Mouse (Mus musculus) liver, embryonic 14.5 days (tissue): ENCODE measurements around the gene Bud13. TPM values are rescaled to one million over a fixed set of nuclear protein-coding genes. Genes with fewer than 3 reads are reported as not detected.

Experiments
- ATAC-seq: fragments of 200-750 bp; cut with Nextera tagmentation; 2 replicates; pipeline ENCODE4 v1.8.0; 2017; ENCODE audit warnings: moderate number of reproducible peaks, mild to moderate bottlenecking, moderate library complexity; ENCODE audit not compliant: insufficient read depth
- DNase-seq, 3 experiments: peaks; one replicate each; pipeline ENCODE4 v3.0.0-alpha.2; 2012 to 2013; ENCODE audit warnings: low read depth in 3 of 3, low spot score in 3 of 3
- H3K27ac ChIP-seq: fragments of 300-500 bp; sonication (generic); 2 replicates; pipeline ENCODE4 v1.5.1; 2014; ENCODE audit warnings: moderate library complexity, mild to moderate bottlenecking, control low read depth, inconsistent platforms
- H3K27me3 ChIP-seq: fragments of 300-500 bp; sonication (generic); 2 replicates; pipeline ENCODE4 v1.6.1; 2014; ENCODE audit warnings: mild to moderate bottlenecking, low read length, moderate library complexity; ENCODE audit not compliant: control insufficient read depth, insufficient read depth
- H3K36me3 ChIP-seq: fragments of 300-500 bp; sonication (generic); replicated peaks from 2 replicates; pipeline ENCODE4 v1.6.1; 2014; ENCODE audit warnings: low read depth; ENCODE audit not compliant: control insufficient read depth, insufficient read depth
- H3K4me1 ChIP-seq, 2 experiments: fragments of 200-500 bp in 1 of 2; fragments of 300-500 bp in 1 of 2; sonication (generic) in 1 of 2; replicated peaks; 2 replicates each; pipeline ENCODE4 v1.6.1; 2012 to 2014; ENCODE audit warnings: antibody characterized with exemption in 1 of 2, inconsistent platforms in 1 of 2, low read length in 1 of 2; ENCODE audit not compliant: control insufficient read depth in 2 of 2, insufficient read depth in 2 of 2
- H3K4me2 ChIP-seq: fragments of 300-500 bp; sonication (generic); 2 replicates; pipeline ENCODE4 v1.6.1; 2014; ENCODE audit warnings: low read depth, mild to moderate bottlenecking, control low read depth, moderate library complexity
- H3K4me3 ChIP-seq, 2 experiments: fragments of 200-500 bp in 1 of 2; fragments of 300-500 bp in 1 of 2; sonication (generic) in 1 of 2; 2 replicates each; pipeline ENCODE4 v1.5.1; 2012 to 2014; ENCODE audit warnings: low read depth in 2 of 2, low read length in 2 of 2, mild to moderate bottlenecking in 2 of 2, control low read depth in 1 of 2, inconsistent platforms in 1 of 2, moderate library complexity in 1 of 2; ENCODE audit not compliant: insufficient read depth in 1 of 2
- H3K9ac ChIP-seq: fragments of 300-500 bp; sonication (generic); replicated peaks from 2 replicates; pipeline ENCODE4 v1.6.1; 2014; ENCODE audit warnings: mild to moderate bottlenecking, control low read depth, moderate library complexity
- H3K9me3 ChIP-seq: fragments of 300-500 bp; sonication (generic); 2 replicates; pipeline ENCODE4 v1.6.1; 2016; ENCODE audit warnings: low read length, mixed read lengths; ENCODE audit not compliant: control insufficient read depth
- CTCF ChIP-seq: IDR thresholded peaks from 2 replicates; pipeline ENCODE4 v1.5.1; 2016; ENCODE audit warnings: antibody characterized with exemption, low read depth, control low read depth
- EP300 ChIP-seq: IDR thresholded peaks from 2 replicates; pipeline ENCODE4 v1.6.1; 2016; ENCODE audit warnings: antibody characterized with exemption, low read depth
- WGBS: fragments of 180-500 bp; shearing (Covaris S2); extraction: QIAGEN DNeasy Blood & Tissue Kit; methylation state at CpG from one replicate; pipeline ENCODE4 v1.1.7; 2014; ENCODE audit not compliant: insufficient replicate concordance; 5-methylcytosine and 5-hydroxymethylcytosine counted together
- polyA plus RNA-seq, 2 experiments: library from polyadenylated mRNA; depleted of rRNA in 1 of 2; stranded (reverse) in 1 of 2; unstranded in 1 of 2; fragments of >200 nt; fragmentation: Nextera tagmentation in 1 of 2; extraction: Ambion mirVana in 1 of 2; gene quantifications; 2 replicates each; pipeline versions ENCODE4 v1.2.1 to v1.2.3; 2012 to 2014

Gene Bud13
- polyA plus RNA-seq, 2 experiments: 4.5 to 5.5 TPM

- 36% methylated on average over 7 of the region's 7 CpGs for WGBS
- H3K4me3 ChIP-seq: no peak within 1 kb of the TSS
- no peak within 1 kb of the TSS for H3K27ac ChIP-seq
Observed at GRCm38 (mm10) chr9:46268343-46268873, 14.4 kb upstream of the Bud13 start, which contains the start of gene Apoa5. Apoa5 (plus strand) TSS chr9:46268633.

GRCm38 (mm10) chr9:46269125-46269524, 13.7 kb upstream of the Bud13 start:
- Histone ChIP-seq H3K27me3 (no peaks in the 10 kb centered on the region), H3K4me1 (peaks cover 7 to 9% of the 10 kb centered on the region in 2 experiments; a peak in 3 of 4 replicates), H3K9ac (no peak overlapping the region), H3K4me2 (no peak overlapping the region), H3K9me3 (no peaks in the 10 kb centered on the region), H3K36me3 (no peaks in the 10 kb centered on the region), H3K27ac (no peak overlapping the region), H3K4me3 (no peak overlapping the region)
- no peak for ATAC-seq
- no peak for DNase-seq
- 67% methylated on average over 5 of the region's 5 CpGs for WGBS
- TF ChIP-seq CTCF: no peak
- no peak for TF ChIP-seq EP300

More at GRCm38 (mm10) chr9:46268343-46268873, 14.4 kb upstream of the Bud13 start, which contains the start of gene Apoa5:
- no peaks in the 10 kb centered on the region for H3K36me3 ChIP-seq
- H3K4me2 ChIP-seq: no peak within 1 kb of the TSS
- H3K4me1 ChIP-seq: peaks cover 3 to 5% of the 10 kb centered on the region in 2 experiments; a peak in 3 of 4 replicates
- no peaks in the 10 kb centered on the region for H3K27me3 ChIP-seq
- TF ChIP-seq EP300: no peak
- no peak for TF ChIP-seq CTCF
- H3K9ac ChIP-seq: no peak within 1 kb of the TSS
- no peaks in the 10 kb centered on the region for H3K9me3 ChIP-seq
- DNase-seq (no peak), ATAC-seq (no peak)

- Histone ChIP-seq H3K4me3 (no peak overlapping the region), H3K27ac (no peak overlapping the region), H3K9ac (no peak overlapping the region)
Observed at GRCm38 (mm10) chr9:46270782-46271181, 12.0 kb upstream of the Bud13 start.

GRCm38 (mm10) chr9:46272070-46272469, 10.7 kb upstream of the Bud13 start:
- H3K9ac ChIP-seq: no peak overlapping the region; the same call in 1 of the 2 replicates
- H3K4me1 ChIP-seq: peaks cover 7 to 9% of the 10 kb centered on the region in 2 experiments; a peak in 3 of 4 replicates
- peak overlapping the region; percentile 73 for H3K4me2 ChIP-seq
- ATAC-seq (no peak), DNase-seq (no peak)
- H3K36me3 ChIP-seq: peaks cover 20% of the 10 kb centered on the region
- H3K4me3 ChIP-seq: peak overlapping the region; percentile 88 to 92; a peak in 3 of 4 replicates
- H3K27me3 ChIP-seq: no peaks in the 10 kb centered on the region
- TF ChIP-seq CTCF (no peak), EP300 (no peak)
- 22% methylated on average over 9 of the region's 9 CpGs for WGBS
- no peaks in the 10 kb centered on the region for H3K9me3 ChIP-seq
- no peak overlapping the region for H3K27ac ChIP-seq

More at GRCm38 (mm10) chr9:46270782-46271181, 12.0 kb upstream of the Bud13 start:
- Histone ChIP-seq H3K27me3 (no peaks in the 10 kb centered on the region), H3K9me3 (no peaks in the 10 kb centered on the region), H3K4me2 (no peak overlapping the region), H3K4me1 (peaks cover 7 to 9% of the 10 kb centered on the region in 2 experiments; a peak in 3 of 4 replicates), H3K36me3 (peaks cover 8% of the 10 kb centered on the region)
- no peak for DNase-seq
- WGBS: 81% methylated on average over 4 of the region's 4 CpGs
- TF ChIP-seq EP300: no peak
- TF ChIP-seq CTCF: no peak
- ATAC-seq: no peak

- no peaks in the 10 kb centered on the region for H3K27me3 ChIP-seq
- H3K9ac ChIP-seq: peak within 1 kb of the TSS; percentile 75
- H3K4me3 ChIP-seq: peak within 1 kb of the TSS; percentile 88 to 92
- DNase-seq: peak; percentile 83 to 87 (median 83)
- WGBS: 3% methylated on average over 45 of the region's 45 CpGs
- peaks cover 7 to 9% of the 10 kb centered on the region in 2 experiments; a peak in 3 of 4 replicates for H3K4me1 ChIP-seq
- peaks cover 28% of the 10 kb centered on the region for H3K36me3 ChIP-seq
- peak within 1 kb of the TSS; percentile 11; the same call in 1 of the 2 replicates for H3K27ac ChIP-seq
- H3K4me2 ChIP-seq: peak within 1 kb of the TSS; percentile 73
- ATAC-seq: peak; percentile 91
- H3K9me3 ChIP-seq: no peaks in the 10 kb centered on the region
- peak; percentile 65 for TF ChIP-seq CTCF
- no peak for TF ChIP-seq EP300
Observed at GRCm38 (mm10) chr9:46272677-46273454, 9.9 kb upstream of the Bud13 start, which contains the start of gene Zpr1. Zpr1 (plus strand) TSS chr9:46273064.
